Mouse (Mus musculus) olfactory bulb, adult 2 months (tissue): ENCODE results near the gene Myo9a. TPM values are rescaled to one million over a fixed set of nuclear protein-coding genes. Genes with fewer than 3 reads are reported as not detected.
A peak's percentile ranks its signal among the peaks of the same experiment; 100 is the strongest.

Experiments
- H3K27ac ChIP-seq: fragments of 200-500 bp; 2 replicates; pipeline ENCODE4 v1.5.1; 2012; ENCODE audit warnings: low read depth, low read length; ENCODE audit not compliant: insufficient read depth
- H3K4me1 ChIP-seq: fragments of 200-500 bp; 2 replicates; pipeline ENCODE4 v1.6.1; 2012; ENCODE audit warnings: low read length; ENCODE audit not compliant: control insufficient read depth, insufficient read depth
- H3K4me3 ChIP-seq: fragments of 200-500 bp; 2 replicates; pipeline ENCODE4 v1.5.1; 2012; ENCODE audit warnings: mild to moderate bottlenecking, low read depth, low read length, moderate library complexity; ENCODE audit not compliant: insufficient read depth
- CTCF ChIP-seq: fragments of 200-500 bp; IDR thresholded peaks from 2 replicates; pipeline ENCODE4 v1.5.1; 2012; ENCODE audit warnings: low read depth, mild to moderate bottlenecking, low read length, moderate library complexity; ENCODE audit not compliant: insufficient read depth
- POLR2A ChIP-seq: fragments of 200-500 bp; IDR thresholded peaks from 2 replicates; pipeline ENCODE4 v1.6.1; 2012; ENCODE audit warnings: mild to moderate bottlenecking, low read depth, low read length, moderate library complexity; ENCODE audit not compliant: insufficient read depth
- WGBS: fragments of 180-500 bp; shearing (Covaris S2); methylation state at CpG from one replicate; pipeline ENCODE4 v1.1.7; 2018; 5-methylcytosine and 5-hydroxymethylcytosine counted together
- polyA plus RNA-seq: library from polyadenylated mRNA; stranded (reverse); fragments of >200 nt; gene quantifications from 2 replicates; pipeline ENCODE4 v1.2.4, GENCODE M21; 2012; ENCODE audit warnings: low replicate concordance; ENCODE audit not compliant: missing spikeins, insufficient read depth, insufficient read length

Myo9a gene
- polyA plus RNA-seq, 1 experiment, result 25.2 TPM

DNA sequence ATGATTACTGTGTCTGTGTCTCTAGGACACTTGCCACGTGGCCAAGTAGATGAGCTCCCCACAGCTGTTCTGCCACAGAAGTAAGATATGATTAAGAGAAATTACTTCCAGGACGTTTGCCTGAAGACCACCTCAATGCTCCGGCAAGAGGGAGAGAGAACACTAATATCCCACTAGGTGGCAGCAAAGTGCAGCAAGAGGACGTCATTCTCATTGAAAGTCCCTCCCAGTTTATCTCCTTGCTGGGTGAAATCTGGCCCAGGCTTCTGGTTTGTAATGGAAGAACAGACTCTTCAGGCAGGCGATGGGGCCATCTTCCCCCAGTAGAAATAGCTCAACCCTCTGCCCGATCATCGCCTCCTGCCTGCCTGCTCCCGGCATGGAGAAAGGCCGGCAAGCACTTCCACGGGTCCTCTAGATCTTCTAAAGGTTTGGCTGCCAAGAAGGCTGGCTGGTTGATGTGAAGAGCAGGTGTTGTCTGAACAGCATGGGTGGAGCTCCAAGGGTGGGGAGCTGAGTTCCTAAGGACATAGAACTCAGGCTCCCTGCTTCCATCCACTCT, 27.5 kb upstream of the Myo9a start:
- 9% methylated on average over 10 of the region's 10 CpGs for WGBS
- peak overlapping the region; percentile 65 for H3K27ac ChIP-seq
- no peak for TF ChIP-seq POLR2A
- H3K4me1 ChIP-seq, result peaks cover 9% of the 10 kb centered on the region
- H3K4me3 ChIP-seq, result peak overlapping the region; percentile 36

DNA sequence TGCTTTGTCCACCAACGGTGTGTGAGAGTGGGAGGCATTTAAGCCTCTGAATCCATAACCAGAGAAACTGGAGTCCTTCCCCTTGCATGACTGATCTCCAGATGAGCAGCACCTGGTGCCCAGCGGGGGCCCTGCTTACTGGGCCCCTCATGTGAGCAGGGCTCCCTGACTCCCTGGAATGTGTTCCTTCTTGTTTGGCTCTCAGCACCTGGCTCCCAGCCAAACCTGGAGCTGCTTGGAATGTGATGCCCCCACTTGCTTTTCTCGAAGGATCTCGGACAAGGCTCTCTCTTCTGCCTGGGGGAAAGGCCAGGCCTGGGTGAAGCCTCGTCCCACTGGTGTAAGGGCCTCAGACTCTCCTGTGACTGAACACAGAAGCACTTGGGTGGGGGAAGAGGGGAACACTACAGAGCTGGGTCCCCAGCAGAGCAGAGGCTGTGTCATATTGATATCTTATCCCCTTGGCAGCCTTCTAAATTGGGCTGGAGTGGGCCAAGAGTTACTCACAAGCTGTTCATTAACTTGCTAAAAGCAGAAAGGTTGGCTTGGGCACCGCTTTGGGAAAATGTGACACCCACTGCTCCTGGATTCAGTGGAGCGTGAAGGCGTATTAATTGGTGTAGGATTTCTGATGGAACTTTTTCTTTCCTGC, 26.8 kb upstream of the Myo9a start:
- 27% methylated on average over 8 of the region's 8 CpGs for WGBS
- TF ChIP-seq CTCF, result no peak
- H3K27ac ChIP-seq, result peak overlapping the region; percentile 65
- H3K4me1 ChIP-seq, result peaks cover 9% of the 10 kb centered on the region
- H3K4me3 ChIP-seq, result no peak overlapping the region

DNA sequence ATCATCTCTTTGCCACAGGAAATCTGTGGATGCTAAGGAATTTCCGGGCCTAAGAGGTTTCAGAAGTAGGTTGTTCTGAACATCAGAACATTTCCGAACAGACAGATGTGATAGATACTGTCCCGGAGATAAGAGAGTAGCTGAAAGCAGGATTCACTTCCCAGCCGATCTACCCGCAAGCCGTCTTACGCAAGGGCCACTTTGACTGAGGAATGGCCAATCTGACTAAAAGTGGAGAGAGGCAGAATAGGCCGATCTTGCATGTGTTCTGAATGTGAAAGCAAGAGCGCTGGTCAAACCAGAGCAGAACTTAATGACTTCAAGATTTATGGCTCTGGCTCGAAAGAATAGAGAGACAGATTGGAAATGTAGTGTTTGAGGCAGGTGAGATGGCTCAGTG, 25.2 kb upstream of the Myo9a start:
- Histone ChIP-seq H3K4me1 (peaks cover 9% of the 10 kb centered on the region), H3K4me3 (no peak overlapping the region), H3K27ac (no peak overlapping the region)
- TF ChIP-seq POLR2A, result no peak
- no peak for TF ChIP-seq CTCF
- WGBS, result 95% methylated on average over 10 of the region's 10 CpGs

DNA sequence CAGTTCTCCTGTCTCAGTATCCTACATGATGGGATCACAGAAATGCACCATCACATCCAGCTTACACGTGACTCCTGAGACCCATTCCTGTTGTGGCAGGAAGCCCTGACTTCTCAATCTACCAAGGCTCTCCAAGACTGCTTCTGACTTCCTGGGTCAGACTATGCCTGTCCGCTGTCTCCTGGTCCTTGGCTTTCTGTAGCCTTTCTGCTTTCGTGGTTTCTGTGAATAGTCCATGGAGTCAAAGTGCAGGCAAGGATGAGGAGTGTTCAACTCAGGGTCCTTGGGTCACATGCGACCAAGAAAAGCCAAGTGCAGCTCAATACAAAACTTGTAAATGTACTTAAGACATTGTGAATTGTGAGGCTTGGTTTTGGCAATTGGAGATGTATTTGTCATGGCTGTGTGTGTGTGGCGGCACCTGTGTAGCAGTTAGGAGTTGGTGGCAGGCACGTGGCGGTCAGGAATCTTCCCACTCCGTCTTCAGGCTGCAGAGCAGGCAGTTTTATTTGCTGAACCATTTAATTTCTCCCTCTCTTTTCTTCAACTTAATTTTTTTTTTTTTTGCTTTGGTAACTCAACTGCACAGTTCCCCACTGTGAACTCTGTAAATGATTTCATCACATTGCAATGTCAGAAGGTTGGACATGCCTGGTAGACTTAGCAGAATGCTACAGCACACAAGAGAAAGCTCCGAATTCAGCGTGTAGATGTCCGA, 23.0 kb upstream of the Myo9a start:
- no peak overlapping the region for H3K27ac ChIP-seq
- TF ChIP-seq CTCF (no peak), POLR2A (no peak)
- WGBS, result 89% methylated on average over 11 of the region's 11 CpGs

DNA sequence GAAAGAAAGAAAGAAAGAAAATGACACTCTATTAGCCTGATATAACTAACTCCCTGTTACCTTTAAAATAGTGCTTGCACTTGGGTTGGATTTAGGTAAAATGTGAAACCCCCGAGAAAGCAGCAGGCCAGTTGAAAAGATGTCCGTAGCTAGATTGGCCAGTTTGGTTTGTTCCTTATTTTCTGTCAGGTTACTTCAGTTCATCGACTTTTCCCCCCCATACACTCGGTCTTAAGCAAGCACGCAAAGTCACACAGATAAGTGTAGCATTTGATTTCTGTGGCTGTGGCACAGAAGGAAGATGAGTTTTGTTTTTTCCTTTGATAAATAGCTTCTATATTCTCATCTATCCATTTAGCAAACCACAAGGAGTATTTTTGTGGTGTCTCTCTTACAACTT, 19.6 kb upstream of the Myo9a start:
- H3K27ac ChIP-seq, result no peak overlapping the region
- 94% methylated on average over 5 of the region's 5 CpGs for WGBS
- H3K4me3 ChIP-seq, result no peak overlapping the region
- H3K4me1 ChIP-seq, result no peaks in the 10 kb centered on the region
- TF ChIP-seq POLR2A (no peak), CTCF (no peak)

More for the DNA sequence above, 23.0 kb upstream of the Myo9a start:
- H3K4me3 ChIP-seq, result no peak overlapping the region
- peaks cover 9% of the 10 kb centered on the region for H3K4me1 ChIP-seq

DNA sequence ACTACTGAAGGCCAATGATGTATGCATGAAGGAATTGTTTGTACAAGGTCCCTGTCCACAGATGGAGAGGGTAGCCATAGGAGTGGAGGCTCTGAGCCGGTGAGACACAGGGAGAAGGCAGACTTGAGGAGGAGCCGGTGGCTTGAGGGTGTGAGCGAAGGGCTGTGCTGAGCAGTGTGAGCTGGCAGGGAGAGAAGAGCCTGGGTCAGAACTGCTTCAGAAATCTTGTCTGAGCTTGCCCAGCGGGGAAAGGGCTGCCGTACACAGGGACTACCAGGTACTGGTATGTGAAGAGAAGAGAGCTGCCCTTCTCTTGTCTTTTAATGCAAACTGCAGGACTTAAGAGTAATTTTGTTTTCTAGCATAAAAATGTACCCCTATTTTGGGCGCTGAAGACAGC, 17.6 kb upstream of the Myo9a start:
- TF ChIP-seq CTCF (no peak), POLR2A (no peak)
- Histone ChIP-seq H3K4me3 (no peak overlapping the region), H3K27ac (no peak overlapping the region), H3K4me1 (no peaks in the 10 kb centered on the region)
- WGBS, result 88% methylated on average over 6 of the region's 6 CpGs

DNA sequence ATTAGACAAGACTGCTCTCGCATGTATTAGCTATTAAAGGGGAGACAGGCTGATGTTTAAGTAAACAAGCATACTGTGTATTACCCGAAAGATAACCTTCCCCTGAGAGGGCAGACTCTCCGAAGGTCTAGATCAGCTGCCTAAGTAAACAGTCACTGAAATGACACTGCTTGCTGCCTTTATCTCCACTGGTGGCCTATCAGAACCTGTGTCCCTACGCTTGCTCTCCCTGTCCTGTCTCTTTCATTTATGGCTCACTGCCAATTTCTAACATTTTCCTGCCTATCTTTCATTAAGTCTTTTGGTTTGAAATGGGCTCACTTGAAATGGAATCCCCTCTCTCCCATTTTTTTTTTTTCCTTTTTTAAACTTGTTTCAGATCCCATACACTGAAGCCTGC, 15.3 kb upstream of the Myo9a start:
- Histone ChIP-seq H3K4me3 (no peak overlapping the region), H3K27ac (no peak overlapping the region), H3K4me1 (no peaks in the 10 kb centered on the region)
- no peak for TF ChIP-seq POLR2A
- TF ChIP-seq CTCF, result no peak
- WGBS, result 81% methylated on average over 4 of the region's 4 CpGs

DNA sequence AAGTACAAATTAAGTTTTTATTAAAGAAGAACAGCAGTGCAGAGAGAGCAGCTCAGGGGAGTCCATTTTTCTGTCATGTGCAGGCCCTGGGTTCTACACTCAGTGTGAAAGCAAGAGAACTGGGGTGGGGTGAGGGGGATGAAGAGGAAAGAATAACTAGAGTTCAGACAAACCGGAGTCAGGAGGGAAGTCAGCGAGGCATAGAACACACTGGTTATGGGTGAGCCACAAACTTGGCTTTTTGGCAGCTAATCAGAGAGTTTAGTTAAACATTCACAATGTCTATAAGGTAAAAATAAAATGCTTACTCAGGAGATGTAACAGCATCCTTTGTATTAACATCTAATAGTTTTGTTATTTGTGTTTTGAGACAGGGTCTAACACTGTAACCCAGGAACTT, 10.1 kb upstream of the Myo9a start:
- Histone ChIP-seq H3K4me3 (no peak overlapping the region), H3K27ac (no peak overlapping the region), H3K4me1 (no peaks in the 10 kb centered on the region)
- 81% methylated on average over 2 of the region's 2 CpGs for WGBS
- TF ChIP-seq POLR2A (no peak), CTCF (no peak)

DNA sequence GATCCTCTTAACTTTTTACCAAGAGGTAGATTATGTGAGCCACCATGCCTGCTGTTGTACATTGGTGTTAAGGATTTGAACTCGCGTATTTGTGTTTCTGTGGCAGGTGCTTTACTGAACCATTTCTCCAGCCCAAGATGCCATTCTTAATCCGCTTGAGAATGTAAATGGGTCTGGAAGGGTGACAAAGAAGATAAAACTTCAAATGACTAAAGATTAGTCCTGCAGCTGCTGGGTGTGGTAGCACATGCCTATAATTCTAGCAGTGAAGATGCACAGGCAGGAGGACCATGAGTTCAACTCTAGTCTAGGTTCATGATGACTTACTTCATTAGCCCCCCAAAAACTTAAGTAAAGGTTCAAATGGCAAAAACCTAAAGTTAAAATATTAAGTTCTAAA, 6.8 kb upstream of the Myo9a start:
- Histone ChIP-seq H3K4me3 (no peak overlapping the region), H3K4me1 (peaks cover 2% of the 10 kb centered on the region; the same call in 1 of the 2 replicates), H3K27ac (no peak overlapping the region)
- no peak for TF ChIP-seq POLR2A
- TF ChIP-seq CTCF, result no peak
- WGBS, result 96% methylated on average over 3 of the region's 3 CpGs
